Mouse (Mus musculus): ENCODE results near the gene Slc25a12. TPM values are rescaled to one million over a fixed set of nuclear protein-coding genes. Genes with fewer than 3 reads are reported as not detected.

The Slc25a12 gene
- total RNA-seq, 2 experiments from 2014 or later, result 159 to 163 TPM

GRCm38 (mm10) chr2:71350904-71351726, 16.4 kb downstream of the Slc25a12 start:
- intact Hi-C loops (cut with DNase I), result no loop called here
- DNase-seq (ENCODE audit: low spot score in 2 of 2), result no peak

GRCm38 (mm10) chr2:71350181-71350580, 17.4 kb downstream of the Slc25a12 start:
- intact Hi-C loops (cut with DNase I), result no loop called here
- no peak for DNase-seq (ENCODE audit: low spot score in 2 of 2)

- intact Hi-C loops (cut with DNase I), result no loop called here
- DNase-seq (ENCODE audit: low spot score in 2 of 2), result no peak
Observed at GRCm38 (mm10) chr2:71349511-71349910, 18.0 kb downstream of the Slc25a12 start.

GRCm38 (mm10) chr2:71347732-71348490, 19.6 kb downstream of the Slc25a12 start:
- intact Hi-C loops (cut with DNase I), result no loop called here
- DNase-seq (ENCODE audit: low spot score in 2 of 2), result no peak

GRCm38 (mm10) chr2:71347160-71347559, 20.4 kb downstream of the Slc25a12 start:
- DNase-seq (ENCODE audit: low spot score in 2 of 2), result no peak
- intact Hi-C loops (cut with DNase I), result no loop called here

GRCm38 (mm10) chr2:71343884-71344640, 23.5 kb downstream of the Slc25a12 start:
- DNase-seq (ENCODE audit: low spot score in 2 of 2), result no peak
- intact Hi-C loops (cut with DNase I), result no loop called here

- DNase-seq (ENCODE audit: low spot score in 2 of 2), result no peak
Observed at GRCm38 (mm10) chr2:71340126-71340525, 27.4 kb downstream of the Slc25a12 start.

GRCm38 (mm10) chr2:71338145-71338796, 29.3 kb downstream of the Slc25a12 start:
- DNase-seq (ENCODE audit: low spot score in 2 of 2), result no peak
- intact Hi-C loops (cut with DNase I), result no loop called here

More at GRCm38 (mm10) chr2:71340126-71340525, 27.4 kb downstream of the Slc25a12 start:
- intact Hi-C loops (cut with DNase I), result no loop called here

- intact Hi-C loops (cut with DNase I), result no loop called here
- no peak for DNase-seq (ENCODE audit: low spot score in 2 of 2)
Observed at GRCm38 (mm10) chr2:71336631-71337030, 30.9 kb downstream of the Slc25a12 start.

- DNase-seq (ENCODE audit: low spot score in 2 of 2), result no peak
- intact Hi-C loops (cut with DNase I), result no loop called here
Observed at GRCm38 (mm10) chr2:71336209-71336608, 31.3 kb downstream of the Slc25a12 start.

GRCm38 (mm10) chr2:71333986-71334822, 33.3 kb downstream of the Slc25a12 start:
- no peak for DNase-seq (ENCODE audit: low spot score in 2 of 2)
- intact Hi-C loops (cut with DNase I), result no loop called here

- DNase-seq (ENCODE audit: low spot score in 2 of 2), result no peak
- intact Hi-C loops (cut with DNase I), result no loop called here
Observed at GRCm38 (mm10) chr2:71329761-71330160, 37.8 kb downstream of the Slc25a12 start.

GRCm38 (mm10) chr2:71328391-71329160, 39.0 kb downstream of the Slc25a12 start:
- no peak for DNase-seq (ENCODE audit: low spot score in 2 of 2)
- intact Hi-C loops (cut with DNase I), result no loop called here

GRCm38 (mm10) chr2:71327715-71328114, 39.8 kb downstream of the Slc25a12 start:
- intact Hi-C loops (cut with DNase I), result no loop called here

GRCm38 (mm10) chr2:71326766-71327464, 40.6 kb downstream of the Slc25a12 start:
- no peak for DNase-seq (ENCODE audit: low spot score in 2 of 2)
- intact Hi-C loops (cut with DNase I), result no loop called here

More at GRCm38 (mm10) chr2:71327715-71328114, 39.8 kb downstream of the Slc25a12 start:
- DNase-seq (ENCODE audit: low spot score in 2 of 2), result no peak

GRCm38 (mm10) chr2:71323886-71324285, 43.7 kb downstream of the Slc25a12 start:
- intact Hi-C loops (cut with DNase I), result no loop called here
- no peak for DNase-seq (ENCODE audit: low spot score in 2 of 2)

- intact Hi-C loops (cut with DNase I), result no loop called here
- DNase-seq (ENCODE audit: low spot score in 2 of 2), result no peak
Observed at GRCm38 (mm10) chr2:71321486-71321885, 46.1 kb downstream of the Slc25a12 start.

All from left cerebral cortex, postnatal 36 days (tissue).